Mouse (Mus musculus): ENCODE data around the gene Yaf2. TPM values are rescaled to one million over a fixed set of nuclear protein-coding genes. Genes with fewer than 3 reads are reported as not detected.

Yaf2 gene
- total RNA-seq, 4 experiments from 2014 or later: 87.5 to 106 (median 98.1) TPM

- DNase-seq (ENCODE audit: low spot score in 2 of 2): no peak
These were observed 49.1 kb downstream of the Yaf2 start for GRCm38 (mm10) chr15:93287628-93288027.

- DNase-seq (ENCODE audit: low spot score in 2 of 2): no peak
These were observed 51.5 kb downstream of the Yaf2 start for GRCm38 (mm10) chr15:93285244-93285643.

- no peak for DNase-seq (ENCODE audit: low spot score in 2 of 2)
These were observed 52.4 kb downstream of the Yaf2 start for GRCm38 (mm10) chr15:93284326-93284725.

GRCm38 (mm10) chr15:93283349-93283748, 53.4 kb downstream of the Yaf2 start:
- DNase-seq (ENCODE audit: low spot score in 2 of 2): no peak

GRCm38 (mm10) chr15:93276276-93276675, 60.5 kb downstream of the Yaf2 start:
- no peak for DNase-seq (ENCODE audit: low spot score in 2 of 2)

GRCm38 (mm10) chr15:93275623-93276022, 61.1 kb downstream of the Yaf2 start:
- DNase-seq (ENCODE audit: low spot score in 2 of 2): no peak

GRCm38 (mm10) chr15:93274679-93275583, 61.8 kb downstream of the Yaf2 start, which contains the start of gene Gxylt1:
Gene Gxylt1, minus strand, starts transcription at chr15:93275179.
- DNase-seq (ENCODE audit: low spot score in 2 of 2): peak; percentile 97 to 98

GRCm38 (mm10) chr15:93273788-93274678, 62.7 kb downstream of the Yaf2 start:
- no peak for DNase-seq (ENCODE audit: low spot score in 2 of 2)

- no peak for DNase-seq (ENCODE audit: low spot score in 2 of 2)
These were observed 63.8 kb downstream of the Yaf2 start for GRCm38 (mm10) chr15:93272948-93273347.

- DNase-seq (ENCODE audit: low spot score in 2 of 2): no peak
These were observed 66.4 kb downstream of the Yaf2 start for GRCm38 (mm10) chr15:93270289-93270855.

GRCm38 (mm10) chr15:93269572-93269971, 67.2 kb downstream of the Yaf2 start:
- DNase-seq (ENCODE audit: low spot score in 2 of 2): no peak

- no peak for DNase-seq (ENCODE audit: low spot score in 2 of 2)
These were observed 68.7 kb downstream of the Yaf2 start for GRCm38 (mm10) chr15:93268001-93268400.

- DNase-seq (ENCODE audit: low spot score in 2 of 2): no peak
These were observed 69.3 kb downstream of the Yaf2 start for GRCm38 (mm10) chr15:93267479-93267878.

GRCm38 (mm10) chr15:93266361-93266760, 70.4 kb downstream of the Yaf2 start:
- no peak for DNase-seq (ENCODE audit: low spot score in 2 of 2)

- DNase-seq (ENCODE audit: low spot score in 2 of 2): peak in 1 of 2 experiments; percentile 42
These were observed 71.0 kb downstream of the Yaf2 start for GRCm38 (mm10) chr15:93265728-93266127.

- no peak for DNase-seq (ENCODE audit: low spot score in 2 of 2)
These were observed 71.5 kb downstream of the Yaf2 start for GRCm38 (mm10) chr15:93265231-93265630.

- DNase-seq (ENCODE audit: low spot score in 2 of 2): no peak
These were observed 72.5 kb downstream of the Yaf2 start for GRCm38 (mm10) chr15:93264221-93264620.

GRCm38 (mm10) chr15:93263566-93263965, 73.2 kb downstream of the Yaf2 start:
- DNase-seq (ENCODE audit: low spot score in 2 of 2): no peak

GRCm38 (mm10) chr15:93262818-93263217, 73.9 kb downstream of the Yaf2 start:
- no peak for DNase-seq (ENCODE audit: low spot score in 2 of 2)

GRCm38 (mm10) chr15:93262274-93262673, 74.5 kb downstream of the Yaf2 start:
- no peak for DNase-seq (ENCODE audit: low spot score in 2 of 2)

GRCm38 (mm10) chr15:93259933-93260332, 76.8 kb downstream of the Yaf2 start:
- no peak for DNase-seq (ENCODE audit: low spot score in 2 of 2)

GRCm38 (mm10) chr15:93255295-93255694, 81.4 kb downstream of the Yaf2 start:
- DNase-seq (ENCODE audit: low spot score in 2 of 2): no peak

All from left cerebral cortex, adult 8-10 months (tissue).